Mouse (Mus musculus): ENCODE results near the gene Map2k6. TPM values are rescaled to one million over a fixed set of nuclear protein-coding genes. Genes with fewer than 3 reads are reported as not detected.

Gene Map2k6
- polyA plus RNA-seq, 1 experiment from 2014 or later, result 39.5 TPM

GRCm38 (mm10) chr11:110502937-110503670 is 104.2 kb downstream of the Map2k6 start:
- Histone ChIP-seq H3K9ac (no peak overlapping the region), H3K27me3 (no peaks in the 10 kb centered on the region), H3K4me1 (no peaks in the 10 kb centered on the region), H3K4me3 (replicated peaks) (no peak overlapping the region), H3K4me2 (no peak overlapping the region), H3K27ac (no peak overlapping the region), H3K36me3 (replicated peaks) (peaks cover 63% of the 10 kb centered on the region), H3K9me3 (no peaks in the 10 kb centered on the region)
- no peak for ATAC-seq (ENCODE audit: low FRiP score)
- 95% methylated on average over 11 of the region's 11 CpGs for WGBS

GRCm38 (mm10) chr11:110511466-110511865 is 112.5 kb downstream of the Map2k6 start:
- H3K9me3 ChIP-seq, result no peaks in the 10 kb centered on the region
- no peak overlapping the region for H3K9ac ChIP-seq
- H3K4me2 ChIP-seq, result no peak overlapping the region
- peaks cover 66% of the 10 kb centered on the region for H3K36me3 ChIP-seq (replicated peaks)
- no peak overlapping the region for H3K4me3 ChIP-seq (replicated peaks)
- 95% methylated on average over 7 of the region's 7 CpGs for WGBS
- no peak for ATAC-seq (ENCODE audit: low FRiP score)
- no peaks in the 10 kb centered on the region for H3K27me3 ChIP-seq
- no peak overlapping the region for H3K27ac ChIP-seq
- no peaks in the 10 kb centered on the region for H3K4me1 ChIP-seq

- no peaks in the 10 kb centered on the region for H3K27me3 ChIP-seq
- H3K4me2 ChIP-seq, result no peak overlapping the region
- H3K9me3 ChIP-seq, result no peaks in the 10 kb centered on the region
- no peak for ATAC-seq (ENCODE audit: low FRiP score)
- no peak overlapping the region for H3K4me3 ChIP-seq (replicated peaks)
- no peak overlapping the region for H3K27ac ChIP-seq
- H3K4me1 ChIP-seq, result no peaks in the 10 kb centered on the region
- peaks cover 24% of the 10 kb centered on the region for H3K36me3 ChIP-seq (replicated peaks)
- 100% methylated on average over 1 of the region's 1 CpGs for WGBS
- no peak overlapping the region for H3K9ac ChIP-seq
Observed at GRCm38 (mm10) chr11:110518648-110519047, 119.7 kb downstream of the Map2k6 start.

GRCm38 (mm10) chr11:110522906-110523305 is 124.0 kb downstream of the Map2k6 start:
- no peaks in the 10 kb centered on the region for H3K4me1 ChIP-seq
- H3K9me3 ChIP-seq, result no peaks in the 10 kb centered on the region
- 92% methylated on average over 2 of the region's 2 CpGs for WGBS
- ATAC-seq (ENCODE audit: low FRiP score), result no peak
- no peak overlapping the region for H3K4me2 ChIP-seq
- peaks cover 9% of the 10 kb centered on the region; the same call in 1 of the 2 replicates for H3K36me3 ChIP-seq (replicated peaks)
- H3K9ac ChIP-seq, result no peak overlapping the region
- no peak overlapping the region for H3K27ac ChIP-seq
- H3K4me3 ChIP-seq (replicated peaks), result no peak overlapping the region
- no peaks in the 10 kb centered on the region for H3K27me3 ChIP-seq

- 93% methylated on average over 4 of the region's 4 CpGs for WGBS
- H3K4me3 ChIP-seq (replicated peaks), result no peak overlapping the region
- no peaks in the 10 kb centered on the region for H3K9me3 ChIP-seq
- H3K9ac ChIP-seq, result no peak overlapping the region
- H3K4me1 ChIP-seq, result no peaks in the 10 kb centered on the region
- no peaks in the 10 kb centered on the region for H3K27me3 ChIP-seq
- no peaks in the 10 kb centered on the region; the same call in 1 of the 2 replicates for H3K36me3 ChIP-seq (replicated peaks)
- H3K27ac ChIP-seq, result no peak overlapping the region
- no peak for ATAC-seq (ENCODE audit: low FRiP score)
- no peak overlapping the region for H3K4me2 ChIP-seq
Observed at GRCm38 (mm10) chr11:110526156-110526555, 127.2 kb downstream of the Map2k6 start.

GRCm38 (mm10) chr11:110531087-110531486 is 132.2 kb downstream of the Map2k6 start:
- Histone ChIP-seq H3K27ac (no peak overlapping the region), H3K4me3 (replicated peaks) (no peak overlapping the region), H3K36me3 (replicated peaks) (no peaks in the 10 kb centered on the region), H3K9ac (no peak overlapping the region), H3K27me3 (no peaks in the 10 kb centered on the region), H3K4me1 (no peaks in the 10 kb centered on the region), H3K9me3 (no peaks in the 10 kb centered on the region), H3K4me2 (no peak overlapping the region)
- WGBS, result 81% methylated on average over 7 of the region's 7 CpGs
- no peak for ATAC-seq (ENCODE audit: low FRiP score)

GRCm38 (mm10) chr11:110534856-110535255 is 135.9 kb downstream of the Map2k6 start:
- Histone ChIP-seq H3K4me3 (replicated peaks) (no peak overlapping the region), H3K27ac (no peak overlapping the region), H3K9ac (no peak overlapping the region), H3K36me3 (replicated peaks) (no peaks in the 10 kb centered on the region), H3K4me2 (no peak overlapping the region), H3K4me1 (no peaks in the 10 kb centered on the region), H3K9me3 (no peaks in the 10 kb centered on the region), H3K27me3 (no peaks in the 10 kb centered on the region)
- ATAC-seq (ENCODE audit: low FRiP score), result no peak
- WGBS, result 88% methylated on average over 4 of the region's 4 CpGs

GRCm38 (mm10) chr11:110536533-110536932 is 137.6 kb downstream of the Map2k6 start:
- 93% methylated on average over 2 of the region's 2 CpGs for WGBS
- Histone ChIP-seq H3K36me3 (replicated peaks) (no peaks in the 10 kb centered on the region), H3K27me3 (no peaks in the 10 kb centered on the region), H3K4me2 (no peak overlapping the region), H3K9me3 (no peaks in the 10 kb centered on the region), H3K27ac (no peak overlapping the region), H3K4me1 (no peaks in the 10 kb centered on the region), H3K9ac (no peak overlapping the region), H3K4me3 (replicated peaks) (no peak overlapping the region)
- ATAC-seq (ENCODE audit: low FRiP score), result no peak

GRCm38 (mm10) chr11:110537602-110538001 is 138.7 kb downstream of the Map2k6 start:
- Histone ChIP-seq H3K4me1 (no peaks in the 10 kb centered on the region), H3K4me3 (replicated peaks) (no peak overlapping the region), H3K36me3 (replicated peaks) (no peaks in the 10 kb centered on the region), H3K27me3 (no peaks in the 10 kb centered on the region), H3K27ac (no peak overlapping the region), H3K9me3 (no peaks in the 10 kb centered on the region), H3K9ac (no peak overlapping the region), H3K4me2 (peak overlapping the region; percentile 33)
- peak; percentile 82 for ATAC-seq (ENCODE audit: low FRiP score)
- 11% methylated on average over 15 of the region's 15 CpGs for WGBS

- H3K9me3 ChIP-seq, result no peaks in the 10 kb centered on the region
- no peak overlapping the region for H3K9ac ChIP-seq
- no peaks in the 10 kb centered on the region for H3K4me1 ChIP-seq
- no peaks in the 10 kb centered on the region for H3K36me3 ChIP-seq (replicated peaks)
- no peak overlapping the region for H3K4me3 ChIP-seq (replicated peaks)
- no peaks in the 10 kb centered on the region for H3K27me3 ChIP-seq
- 84% methylated on average over 10 of the region's 10 CpGs for WGBS
- ATAC-seq (ENCODE audit: low FRiP score), result no peak
- no peak overlapping the region for H3K27ac ChIP-seq
- no peak overlapping the region for H3K4me2 ChIP-seq
Observed at GRCm38 (mm10) chr11:110538206-110538605, 139.3 kb downstream of the Map2k6 start.

GRCm38 (mm10) chr11:110541933-110542332 is 143.0 kb downstream of the Map2k6 start:
- no peak overlapping the region for H3K27ac ChIP-seq
- 93% methylated on average over 4 of the region's 4 CpGs for WGBS
- H3K27me3 ChIP-seq, result no peaks in the 10 kb centered on the region

GRCm38 (mm10) chr11:110544419-110545210 is 145.7 kb downstream of the Map2k6 start:
- Histone ChIP-seq H3K27me3 (no peaks in the 10 kb centered on the region), H3K9me3 (no peaks in the 10 kb centered on the region), H3K4me3 (replicated peaks) (no peak overlapping the region), H3K27ac (no peak overlapping the region), H3K9ac (no peak overlapping the region), H3K4me1 (no peaks in the 10 kb centered on the region), H3K36me3 (replicated peaks) (no peaks in the 10 kb centered on the region), H3K4me2 (no peak overlapping the region)
- WGBS, result 91% methylated on average over 11 of the region's 11 CpGs
- ATAC-seq (ENCODE audit: low FRiP score), result no peak

More at GRCm38 (mm10) chr11:110541933-110542332, 143.0 kb downstream of the Map2k6 start:
- H3K9ac ChIP-seq, result no peak overlapping the region
- H3K36me3 ChIP-seq (replicated peaks), result no peaks in the 10 kb centered on the region
- H3K4me2 ChIP-seq, result no peak overlapping the region
- no peaks in the 10 kb centered on the region for H3K9me3 ChIP-seq
- no peaks in the 10 kb centered on the region for H3K4me1 ChIP-seq
- no peak overlapping the region for H3K4me3 ChIP-seq (replicated peaks)
- ATAC-seq (ENCODE audit: low FRiP score), result no peak

Measured in forebrain, embryonic 12.5 days (tissue).